Mouse (Mus musculus): ENCODE data around the gene Shtn1. TPM values are rescaled to one million over a fixed set of nuclear protein-coding genes. Genes with fewer than 3 reads are reported as not detected.

Gene Shtn1
- polyA plus RNA-seq, 1 experiment from 2014 or later: 6.2 TPM

DNA sequence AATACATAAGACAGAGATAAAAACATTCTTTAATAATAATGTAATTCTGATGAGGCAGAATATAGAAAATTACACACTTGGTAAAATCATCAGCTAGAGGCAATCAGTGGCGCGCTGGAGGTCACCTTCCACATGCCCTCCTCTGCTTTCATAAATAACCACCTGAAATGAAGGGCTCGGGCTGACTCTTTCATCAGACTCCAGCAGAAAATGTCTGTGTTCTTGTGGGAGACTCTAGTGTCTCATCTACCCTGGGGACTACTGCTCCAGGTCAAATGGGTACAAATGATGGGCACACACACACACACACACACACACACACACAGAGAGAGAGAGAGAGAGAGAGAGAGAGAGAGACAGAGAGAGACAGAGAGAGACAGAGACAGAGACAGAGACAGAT lies 34.8 kb downstream of the Shtn1 start:
- Histone ChIP-seq H3K9me3 (ENCODE audit: control insufficient read depth, low read length) (no peaks in the 10 kb centered on the region), H3K9ac (ENCODE audit: low read length) (no peak overlapping the region), H3K27me3 (ENCODE audit: control insufficient read depth, insufficient read depth, low read length) (peaks cover 2% of the 10 kb centered on the region; the same call in 1 of the 2 replicates), H3K27ac (ENCODE audit: low read depth, low read length) (no peak overlapping the region), H3K4me2 (ENCODE audit: low read depth, low read length, severe bottlenecking) (no peak overlapping the region), H3K4me3 (ENCODE audit: low read depth, low read length) (no peak overlapping the region), H3K4me1 (replicated peaks; ENCODE audit: control insufficient read depth, insufficient read depth, low read length) (no peaks in the 10 kb centered on the region), H3K36me3 (ENCODE audit: control insufficient read depth, insufficient read depth, low read length) (no peaks in the 10 kb centered on the region)
- 86% methylated on average over 3 of the region's 3 CpGs for WGBS
- no peak for ATAC-seq (replicated peaks; ENCODE audit: low FRiP score)
- no peak for DNase-seq (ENCODE audit: low spot score)

- Histone ChIP-seq H3K36me3 (ENCODE audit: control insufficient read depth, insufficient read depth, low read length) (no peaks in the 10 kb centered on the region), H3K9ac (ENCODE audit: low read length) (no peak overlapping the region), H3K4me3 (ENCODE audit: low read depth, low read length) (no peak overlapping the region), H3K9me3 (ENCODE audit: control insufficient read depth, low read length) (no peaks in the 10 kb centered on the region), H3K27ac (ENCODE audit: low read depth, low read length) (no peak overlapping the region), H3K4me1 (replicated peaks; ENCODE audit: control insufficient read depth, insufficient read depth, low read length) (no peaks in the 10 kb centered on the region), H3K27me3 (ENCODE audit: control insufficient read depth, insufficient read depth, low read length) (peaks cover 2% of the 10 kb centered on the region; the same call in 1 of the 2 replicates), H3K4me2 (ENCODE audit: low read depth, low read length, severe bottlenecking) (no peak overlapping the region)
- WGBS: 82% methylated on average over 4 of the region's 4 CpGs
- ATAC-seq (replicated peaks; ENCODE audit: low FRiP score): no peak
- DNase-seq (ENCODE audit: low spot score): no peak
Measured at GRCm38 (mm10) chr19:59038793-59039192, 37.1 kb downstream of the Shtn1 start.

GRCm38 (mm10) chr19:59036811-59037210 lies 39.1 kb downstream of the Shtn1 start:
- Histone ChIP-seq H3K4me3 (ENCODE audit: low read depth, low read length) (no peak overlapping the region), H3K9ac (ENCODE audit: low read length) (no peak overlapping the region), H3K4me2 (ENCODE audit: low read depth, low read length, severe bottlenecking) (no peak overlapping the region), H3K36me3 (ENCODE audit: control insufficient read depth, insufficient read depth, low read length) (no peaks in the 10 kb centered on the region), H3K9me3 (ENCODE audit: control insufficient read depth, low read length) (no peaks in the 10 kb centered on the region), H3K27ac (ENCODE audit: low read depth, low read length) (no peak overlapping the region), H3K4me1 (replicated peaks; ENCODE audit: control insufficient read depth, insufficient read depth, low read length) (no peaks in the 10 kb centered on the region), H3K27me3 (ENCODE audit: control insufficient read depth, insufficient read depth, low read length) (no peaks in the 10 kb centered on the region)
- 72% methylated on average over 3 of the region's 3 CpGs for WGBS
- DNase-seq (ENCODE audit: low spot score) (no peak), ATAC-seq (replicated peaks; ENCODE audit: low FRiP score) (no peak)

GRCm38 (mm10) chr19:59033241-59033640 lies 42.7 kb downstream of the Shtn1 start:
- no peak overlapping the region for H3K4me3 ChIP-seq (ENCODE audit: low read depth, low read length)
- H3K9me3 ChIP-seq (ENCODE audit: control insufficient read depth, low read length): no peaks in the 10 kb centered on the region
- no peak overlapping the region for H3K27ac ChIP-seq (ENCODE audit: low read depth, low read length)
- 70% methylated on average over 4 of the region's 4 CpGs for WGBS
- ATAC-seq (replicated peaks; ENCODE audit: low FRiP score) (no peak), DNase-seq (ENCODE audit: low spot score) (no peak)
- H3K4me1 ChIP-seq (replicated peaks; ENCODE audit: control insufficient read depth, insufficient read depth, low read length): no peaks in the 10 kb centered on the region
- H3K9ac ChIP-seq (ENCODE audit: low read length): no peak overlapping the region
- no peaks in the 10 kb centered on the region for H3K36me3 ChIP-seq (ENCODE audit: control insufficient read depth, insufficient read depth, low read length)
- H3K27me3 ChIP-seq (ENCODE audit: control insufficient read depth, insufficient read depth, low read length): no peaks in the 10 kb centered on the region
- no peak overlapping the region for H3K4me2 ChIP-seq (ENCODE audit: low read depth, low read length, severe bottlenecking)

- H3K9me3 ChIP-seq (ENCODE audit: control insufficient read depth, low read length): no peaks in the 10 kb centered on the region
- DNase-seq (ENCODE audit: low spot score) (no peak), ATAC-seq (replicated peaks; ENCODE audit: low FRiP score) (no peak)
- no peak overlapping the region for H3K4me3 ChIP-seq (ENCODE audit: low read depth, low read length)
- no peak overlapping the region for H3K4me2 ChIP-seq (ENCODE audit: low read depth, low read length, severe bottlenecking)
- H3K9ac ChIP-seq (ENCODE audit: low read length): no peak overlapping the region
- no peaks in the 10 kb centered on the region for H3K36me3 ChIP-seq (ENCODE audit: control insufficient read depth, insufficient read depth, low read length)
- WGBS: 89% methylated on average over 1 of the region's 1 CpGs
- H3K27me3 ChIP-seq (ENCODE audit: control insufficient read depth, insufficient read depth, low read length): no peaks in the 10 kb centered on the region
- no peaks in the 10 kb centered on the region for H3K4me1 ChIP-seq (replicated peaks; ENCODE audit: control insufficient read depth, insufficient read depth, low read length)
- no peak overlapping the region for H3K27ac ChIP-seq (ENCODE audit: low read depth, low read length)
Measured at GRCm38 (mm10) chr19:59030221-59030620, 45.7 kb downstream of the Shtn1 start.

DNA sequence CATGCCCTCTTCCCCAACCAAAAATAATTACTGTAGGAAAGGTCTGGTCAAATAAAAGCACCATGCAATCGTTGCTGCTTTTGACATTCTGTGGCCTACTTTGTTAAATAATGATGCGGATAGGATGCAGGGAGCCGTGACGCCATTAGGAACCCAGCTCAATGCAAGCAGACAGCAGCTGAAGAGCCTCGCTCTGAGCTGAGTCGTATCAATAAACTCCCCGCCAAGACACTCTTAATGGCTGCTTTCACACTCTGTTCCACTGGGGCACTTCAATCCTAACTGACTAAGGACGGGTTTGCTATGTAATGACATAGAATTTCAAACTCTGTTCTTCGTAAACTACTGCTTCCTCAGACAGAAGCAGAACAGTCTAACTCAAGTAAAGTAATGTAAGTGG lies 46.9 kb downstream of the Shtn1 start:
- Histone ChIP-seq H3K4me3 (ENCODE audit: low read depth, low read length) (no peak overlapping the region), H3K27me3 (ENCODE audit: control insufficient read depth, insufficient read depth, low read length) (no peaks in the 10 kb centered on the region)
- ATAC-seq (replicated peaks; ENCODE audit: low FRiP score): no peak

GRCm38 (mm10) chr19:59028130-59028529 lies 47.8 kb downstream of the Shtn1 start:
- no peak overlapping the region for H3K9ac ChIP-seq (ENCODE audit: low read length)
- H3K9me3 ChIP-seq (ENCODE audit: control insufficient read depth, low read length): no peaks in the 10 kb centered on the region
- no peaks in the 10 kb centered on the region for H3K4me1 ChIP-seq (replicated peaks; ENCODE audit: control insufficient read depth, insufficient read depth, low read length)
- 94% methylated on average over 3 of the region's 3 CpGs for WGBS
- no peaks in the 10 kb centered on the region for H3K36me3 ChIP-seq (ENCODE audit: control insufficient read depth, insufficient read depth, low read length)
- ATAC-seq (replicated peaks; ENCODE audit: low FRiP score) (no peak), DNase-seq (ENCODE audit: low spot score) (no peak)
- H3K27ac ChIP-seq (ENCODE audit: low read depth, low read length): no peak overlapping the region
- no peaks in the 10 kb centered on the region for H3K27me3 ChIP-seq (ENCODE audit: control insufficient read depth, insufficient read depth, low read length)
- no peak overlapping the region for H3K4me3 ChIP-seq (ENCODE audit: low read depth, low read length)
- H3K4me2 ChIP-seq (ENCODE audit: low read depth, low read length, severe bottlenecking): no peak overlapping the region

More for the DNA sequence above, 46.9 kb downstream of the Shtn1 start:
- 73% methylated on average over 9 of the region's 9 CpGs for WGBS
- DNase-seq (ENCODE audit: low spot score): no peak
- Histone ChIP-seq H3K4me1 (replicated peaks; ENCODE audit: control insufficient read depth, insufficient read depth, low read length) (no peaks in the 10 kb centered on the region), H3K27ac (ENCODE audit: low read depth, low read length) (no peak overlapping the region), H3K36me3 (ENCODE audit: control insufficient read depth, insufficient read depth, low read length) (no peaks in the 10 kb centered on the region), H3K9ac (ENCODE audit: low read length) (no peak overlapping the region), H3K9me3 (ENCODE audit: control insufficient read depth, low read length) (no peaks in the 10 kb centered on the region), H3K4me2 (ENCODE audit: low read depth, low read length, severe bottlenecking) (no peak overlapping the region)

DNA sequence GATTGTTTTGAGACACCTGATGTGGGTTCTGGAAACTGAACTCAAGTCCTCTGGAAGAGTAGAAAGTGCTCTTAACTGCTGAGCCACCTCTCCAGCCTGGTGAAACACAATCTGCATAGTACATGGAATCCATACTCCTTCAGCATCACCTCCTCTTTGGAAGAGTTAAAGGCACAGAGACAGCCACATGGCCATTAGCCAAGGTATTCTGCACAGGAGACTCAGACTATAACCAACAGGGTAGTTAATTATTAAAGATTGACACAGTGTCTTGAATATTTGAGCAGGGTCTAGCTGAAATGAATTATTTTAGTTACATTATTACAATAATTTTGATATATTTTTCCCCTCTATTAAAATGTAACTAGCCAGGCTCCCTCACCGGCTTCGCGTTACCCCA lies 52.0 kb downstream of the Shtn1 start:
- H3K27me3 ChIP-seq (ENCODE audit: control insufficient read depth, insufficient read depth, low read length): no peaks in the 10 kb centered on the region
- no peak overlapping the region for H3K4me3 ChIP-seq (ENCODE audit: low read depth, low read length)
- no peak overlapping the region for H3K4me2 ChIP-seq (ENCODE audit: low read depth, low read length, severe bottlenecking)
- DNase-seq (ENCODE audit: low spot score) (no peak), ATAC-seq (replicated peaks; ENCODE audit: low FRiP score) (no peak)
- H3K36me3 ChIP-seq (ENCODE audit: control insufficient read depth, insufficient read depth, low read length): no peaks in the 10 kb centered on the region
- H3K27ac ChIP-seq (ENCODE audit: low read depth, low read length): no peak overlapping the region
- 92% methylated on average over 3 of the region's 3 CpGs for WGBS
- H3K9me3 ChIP-seq (ENCODE audit: control insufficient read depth, low read length): peaks cover 4% of the 10 kb centered on the region
- H3K9ac ChIP-seq (ENCODE audit: low read length): no peak overlapping the region
- H3K4me1 ChIP-seq (replicated peaks; ENCODE audit: control insufficient read depth, insufficient read depth, low read length): no peaks in the 10 kb centered on the region

DNA sequence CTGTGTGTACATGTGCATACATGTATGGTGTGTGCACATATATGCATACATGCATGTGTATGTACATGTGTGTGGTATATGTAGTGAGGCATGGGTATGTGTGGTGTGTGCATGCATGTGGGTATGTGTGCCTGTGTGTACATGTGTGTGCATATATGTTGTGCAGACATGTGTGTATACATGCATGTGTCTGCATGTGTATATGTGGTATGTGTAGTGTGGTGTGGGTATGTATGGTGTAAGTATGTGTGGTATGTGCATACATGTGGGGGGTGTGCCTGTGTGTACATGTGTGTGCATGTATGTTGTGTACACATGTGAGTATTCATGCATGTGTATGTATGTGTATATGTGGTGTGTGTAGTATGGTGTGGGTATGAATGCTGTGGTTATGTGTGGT lies 54.3 kb downstream of the Shtn1 start:
- H3K4me3 ChIP-seq (ENCODE audit: low read depth, low read length): no peak overlapping the region
- no peak overlapping the region for H3K27ac ChIP-seq (ENCODE audit: low read depth, low read length)
- H3K4me1 ChIP-seq (replicated peaks; ENCODE audit: control insufficient read depth, insufficient read depth, low read length): no peaks in the 10 kb centered on the region
- DNase-seq (ENCODE audit: low spot score): no peak
- no peak for ATAC-seq (replicated peaks; ENCODE audit: low FRiP score)
- peaks cover 4% of the 10 kb centered on the region for H3K9me3 ChIP-seq (ENCODE audit: control insufficient read depth, low read length)
- H3K4me2 ChIP-seq (ENCODE audit: low read depth, low read length, severe bottlenecking): no peak overlapping the region
- no peaks in the 10 kb centered on the region for H3K27me3 ChIP-seq (ENCODE audit: control insufficient read depth, insufficient read depth, low read length)
- H3K9ac ChIP-seq (ENCODE audit: low read length): no peak overlapping the region
- no peaks in the 10 kb centered on the region for H3K36me3 ChIP-seq (ENCODE audit: control insufficient read depth, insufficient read depth, low read length)
